Mouse (Mus musculus) lung, embryonic 14.5 days (tissue): ENCODE results near the gene Rnf225. TPM values are rescaled to one million over a fixed set of nuclear protein-coding genes. Genes with fewer than 3 reads are reported as not detected.
A peak's percentile ranks its signal among the peaks of the same experiment; 100 is the strongest.
"Not testable (repeated sequence)": the region's sequence is repeated elsewhere in the genome, so short reads cannot be mapped to it uniquely, and the experiment has no call there.

Experiments used
- ATAC-seq: fragments of 200-750 bp; cut with Nextera tagmentation; 2 replicates; pipeline ENCODE4 v1.8.0; 2017; ENCODE audit warnings: mild to moderate bottlenecking, moderate TSS enrichment, moderate library complexity; ENCODE audit not compliant: insufficient read depth
- DNase-seq: peaks from one replicate; pipeline ENCODE4 v3.0.0-alpha.2; 2015
- H3K27ac ChIP-seq: fragments of 300-500 bp; sonication (generic); 2 replicates; pipeline ENCODE4 v1.5.1; 2014; ENCODE audit warnings: low read depth, mild to moderate bottlenecking, moderate library complexity
- H3K27me3 ChIP-seq: fragments of 300-500 bp; sonication (generic); 2 replicates; pipeline ENCODE4 v1.6.1; 2014; ENCODE audit warnings: low read length, control low read depth; ENCODE audit not compliant: insufficient read depth
- H3K36me3 ChIP-seq: fragments of 300-500 bp; sonication (generic); 2 replicates; pipeline ENCODE4 v1.6.1; 2014; ENCODE audit warnings: control low read depth; ENCODE audit not compliant: insufficient read depth
- H3K4me1 ChIP-seq: fragments of 300-500 bp; sonication (generic); 2 replicates; pipeline ENCODE4 v1.6.1; 2014; ENCODE audit warnings: antibody characterized with exemption, control low read depth; ENCODE audit not compliant: insufficient read depth
- H3K4me2 ChIP-seq: fragments of 300-500 bp; sonication (generic); 2 replicates; pipeline ENCODE4 v1.6.1; 2014; ENCODE audit warnings: mild to moderate bottlenecking
- H3K4me3 ChIP-seq: fragments of 300-500 bp; sonication (generic); 2 replicates; pipeline ENCODE4 v1.5.1; 2014; ENCODE audit warnings: low read depth, low read length
- H3K9ac ChIP-seq: fragments of 300-500 bp; sonication (generic); 2 replicates; pipeline ENCODE4 v1.6.1; 2014
- H3K9me3 ChIP-seq: fragments of 300-500 bp; sonication (generic); 2 replicates; pipeline ENCODE4 v1.6.1; 2016; ENCODE audit warnings: low read depth, low read length, control low read depth
- CTCF ChIP-seq: IDR thresholded peaks from 2 replicates; pipeline ENCODE4 v1.5.1; 2016; ENCODE audit warnings: antibody characterized with exemption, low read depth
- WGBS: fragments of 180-500 bp; shearing (Covaris S2); extraction: QIAGEN DNeasy Blood & Tissue Kit; methylation state at CpG from one replicate; pipeline ENCODE4 v1.1.7; 2014; 5-methylcytosine and 5-hydroxymethylcytosine counted together
- polyA plus RNA-seq: library from polyadenylated mRNA; unstranded; fragments of >200 nt; fragmentation: Nextera tagmentation; extraction: Ambion mirVana; gene quantifications from 2 replicates; pipeline ENCODE4 v1.2.1, GENCODE M21; 2014

Rnf225 gene
- polyA plus RNA-seq, 1 experiment from 2014 or later: 0.97 TPM

- H3K36me3 ChIP-seq: 0 out of 2 replicates have a peak, but pooled peaks cover 4% of the 10 kb centered on the region
- no peak overlapping the region for H3K27ac ChIP-seq
- H3K27me3 ChIP-seq: 0 out of 2 replicates have a peak, but pooled peaks cover 1% of the 10 kb centered on the region
- H3K4me1 ChIP-seq: no peaks in the 10 kb centered on the region
- 74% methylated on average over 4 of the region's 4 CpGs for WGBS
- H3K9ac ChIP-seq: no peak overlapping the region
- no peak overlapping the region for H3K4me2 ChIP-seq
- H3K9me3 ChIP-seq: no peaks in the 10 kb centered on the region
- TF ChIP-seq CTCF: no peak
- DNase-seq (no peak), ATAC-seq (no peak)
- H3K4me3 ChIP-seq: no peak overlapping the region
These were observed 6.5 kb downstream of the Rnf225 start for GRCm38 (mm10) chr7:12933615-12934140.

- Histone ChIP-seq H3K9ac (no peak overlapping the region), H3K4me3 (no peak overlapping the region), H3K9me3 (no peaks in the 10 kb centered on the region), H3K4me2 (no peak overlapping the region), H3K4me1 (no peaks in the 10 kb centered on the region), H3K36me3 (no peaks in the 10 kb centered on the region), H3K27ac (no peak overlapping the region), H3K27me3 (no peaks in the 10 kb centered on the region)
- 81% methylated on average over 3 of the region's 3 CpGs for WGBS
- TF ChIP-seq CTCF: no peak
- DNase-seq (no peak), ATAC-seq (no peak)
These were observed 7.6 kb downstream of the Rnf225 start for GRCm38 (mm10) chr7:12934808-12935207.

GRCm38 (mm10) chr7:12937254-12937803 lies 10.1 kb downstream of the Rnf225 start:
- ATAC-seq, H3K9me3 ChIP-seq, H3K36me3 ChIP-seq, H3K4me1 ChIP-seq, H3K9ac ChIP-seq, H3K27me3 ChIP-seq, H3K4me2 ChIP-seq, H3K4me3 ChIP-seq, DNase-seq, H3K27ac ChIP-seq: not testable (repeated sequence)
- WGBS: 83% methylated on average over 3 of the region's 4 CpGs

DNA sequence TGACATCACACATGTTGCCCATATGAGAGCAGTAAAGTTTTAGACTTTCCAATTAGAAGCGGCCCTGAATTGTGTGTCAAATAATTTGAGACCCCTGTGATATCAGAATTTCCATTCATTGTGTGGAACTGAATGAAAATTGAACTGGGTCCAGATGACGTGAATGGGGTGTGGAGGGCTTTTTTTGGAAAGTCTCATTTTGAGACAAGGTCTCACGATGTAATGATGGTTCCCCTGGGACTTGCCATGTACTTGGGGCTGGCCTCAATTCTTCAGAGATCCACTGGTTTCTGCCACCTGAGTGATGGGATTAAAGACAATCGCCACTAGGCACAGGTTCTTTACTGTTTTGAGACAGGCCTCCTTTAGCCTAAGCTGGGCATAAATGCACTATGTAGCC lies 13.4 kb downstream of the Rnf225 start:
- Histone ChIP-seq H3K27me3 (no peaks in the 10 kb centered on the region), H3K9me3 (no peaks in the 10 kb centered on the region), H3K9ac (no peak overlapping the region), H3K4me1 (no peaks in the 10 kb centered on the region), H3K36me3 (no peaks in the 10 kb centered on the region), H3K4me3 (no peak overlapping the region), H3K4me2 (no peak overlapping the region), H3K27ac (no peak overlapping the region)
- DNase-seq (no peak), ATAC-seq (no peak)
- TF ChIP-seq CTCF: no peak
- 79% methylated on average over 4 of the region's 4 CpGs for WGBS

DNA sequence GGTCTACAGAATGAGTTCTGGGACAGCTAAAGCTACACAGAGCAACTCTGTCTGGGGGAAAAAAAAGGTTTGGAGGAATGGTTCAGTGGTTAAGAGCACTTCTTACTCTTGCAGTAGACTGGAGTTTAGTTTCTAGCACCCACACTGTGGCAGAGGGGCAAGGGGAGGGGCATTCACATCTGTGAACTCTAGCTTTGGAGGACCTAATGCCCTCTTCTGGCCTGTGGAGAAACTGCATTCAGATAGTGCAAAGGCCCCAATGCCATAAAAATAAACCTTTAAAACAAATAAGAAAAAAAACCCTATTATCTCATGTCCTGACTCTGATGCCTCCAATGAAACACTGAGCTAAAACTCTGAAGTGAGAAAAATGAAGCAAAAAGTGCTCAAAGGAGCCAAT lies 16.3 kb downstream of the Rnf225 start:
- H3K4me2 ChIP-seq: no peak overlapping the region
- H3K36me3 ChIP-seq: no peaks in the 10 kb centered on the region
- no peak overlapping the region for H3K4me3 ChIP-seq
- H3K27ac ChIP-seq: no peak overlapping the region
- DNase-seq (peak; percentile 37), ATAC-seq (no peak)
- H3K9ac ChIP-seq: no peak overlapping the region
- H3K27me3 ChIP-seq: no peaks in the 10 kb centered on the region
- H3K4me1 ChIP-seq: no peaks in the 10 kb centered on the region
- H3K9me3 ChIP-seq: no peaks in the 10 kb centered on the region
- peak; percentile 49 for TF ChIP-seq CTCF

DNA sequence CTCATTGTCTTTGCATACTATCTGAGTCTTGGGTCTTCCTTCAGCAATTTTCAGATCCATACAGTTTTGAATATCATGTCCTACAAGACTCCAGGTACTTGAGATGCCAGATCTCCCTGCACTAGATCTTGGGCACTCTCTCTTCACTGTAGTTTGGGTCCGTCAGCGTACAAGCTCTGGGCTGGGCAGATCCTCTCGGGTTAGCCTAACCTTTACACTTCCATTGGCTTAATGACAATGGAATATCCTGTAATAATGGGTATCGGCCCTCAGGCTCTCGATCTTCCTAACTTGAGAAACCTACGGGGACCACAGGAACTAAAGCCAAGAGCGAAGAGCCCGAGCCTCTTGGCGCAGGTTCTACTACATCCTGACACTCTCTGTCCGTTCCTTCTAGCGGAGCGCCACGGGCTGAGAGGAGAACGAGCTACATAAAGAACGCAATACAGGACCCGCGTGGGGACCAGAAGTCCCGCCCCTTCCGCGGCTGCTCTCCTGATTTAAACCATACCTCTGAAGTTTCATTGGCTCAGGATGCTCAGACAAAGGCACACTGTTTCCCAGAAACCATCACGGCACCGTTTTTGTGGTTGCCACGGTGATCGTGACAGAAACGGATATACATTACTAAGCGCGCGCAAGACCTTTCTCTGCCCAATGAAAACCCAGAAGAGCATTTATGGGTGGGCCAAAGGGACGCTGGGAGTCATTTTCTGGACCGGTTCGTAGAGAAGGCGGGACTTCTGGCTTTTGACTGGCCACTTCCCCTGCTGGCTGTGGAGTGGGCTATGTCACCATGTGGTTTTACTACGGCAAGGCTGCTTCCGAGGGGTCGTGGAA lies 22.0 kb downstream of the Rnf225 start:
- H3K4me1 ChIP-seq: peaks cover 3% of the 10 kb centered on the region; the same call in 1 of the 2 replicates
- ATAC-seq (peak; percentile 98), DNase-seq (peak; percentile 98)
- H3K4me2 ChIP-seq: peak overlapping the region; percentile 76
- H3K27me3 ChIP-seq: no peaks in the 10 kb centered on the region
- no peaks in the 10 kb centered on the region for H3K9me3 ChIP-seq
- WGBS: 7% methylated on average over 35 of the region's 35 CpGs
- 0 out of 2 replicates have a peak, but pooled peaks have one; percentile 6 for TF ChIP-seq CTCF
- peak overlapping the region; percentile 85 for H3K27ac ChIP-seq
- H3K9ac ChIP-seq: peak overlapping the region; percentile 68
- H3K4me3 ChIP-seq: peak overlapping the region; percentile 47
- no peaks in the 10 kb centered on the region for H3K36me3 ChIP-seq

DNA sequence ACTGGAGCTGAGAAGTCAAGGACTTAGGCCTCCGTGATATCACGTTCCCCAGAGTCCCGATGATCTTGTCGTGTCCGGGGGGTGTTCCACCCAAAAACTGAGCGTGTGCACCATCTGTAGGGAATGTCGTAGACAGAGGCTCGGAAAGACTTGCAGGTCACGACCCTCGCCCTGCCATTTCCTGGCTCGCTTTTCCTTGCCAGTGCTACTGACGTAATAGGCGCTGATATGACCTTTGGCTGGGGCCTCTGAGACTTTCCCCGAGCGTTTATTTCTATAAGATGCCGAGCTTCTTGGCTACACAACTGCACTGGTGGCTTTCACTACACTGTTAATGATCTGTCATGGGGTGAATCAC lies 22.6 kb downstream of the Rnf225 start:
- Histone ChIP-seq H3K4me2 (peak overlapping the region; percentile 76), H3K9me3 (no peaks in the 10 kb centered on the region), H3K9ac (peak overlapping the region; percentile 68), H3K27me3 (no peaks in the 10 kb centered on the region), H3K4me1 (peaks cover 3% of the 10 kb centered on the region; the same call in 1 of the 2 replicates), H3K27ac (peak overlapping the region; percentile 73), H3K4me3 (peak overlapping the region; percentile 47), H3K36me3 (no peaks in the 10 kb centered on the region)
- WGBS: 4% methylated on average over 16 of the region's 16 CpGs
- ATAC-seq (peak; percentile 32), DNase-seq (peak; percentile 77)
- no peak; the same call in 1 of the 2 replicates for TF ChIP-seq CTCF
